Mouse (Mus musculus): Measurements from ENCODE around the gene Nfatc2ip. TPM values are rescaled to one million over a fixed set of nuclear protein-coding genes. Genes with fewer than 3 reads are reported as not detected.
A peak's percentile ranks its signal among the peaks of the same experiment; 100 is the strongest.
"Not testable (repeated sequence)": the region's sequence is repeated elsewhere in the genome, so short reads cannot be mapped to it uniquely, and the experiment has no call there.

Nfatc2ip gene
- polyA plus RNA-seq, 1 experiment from 2014 or later, result 2.0 TPM

DNA sequence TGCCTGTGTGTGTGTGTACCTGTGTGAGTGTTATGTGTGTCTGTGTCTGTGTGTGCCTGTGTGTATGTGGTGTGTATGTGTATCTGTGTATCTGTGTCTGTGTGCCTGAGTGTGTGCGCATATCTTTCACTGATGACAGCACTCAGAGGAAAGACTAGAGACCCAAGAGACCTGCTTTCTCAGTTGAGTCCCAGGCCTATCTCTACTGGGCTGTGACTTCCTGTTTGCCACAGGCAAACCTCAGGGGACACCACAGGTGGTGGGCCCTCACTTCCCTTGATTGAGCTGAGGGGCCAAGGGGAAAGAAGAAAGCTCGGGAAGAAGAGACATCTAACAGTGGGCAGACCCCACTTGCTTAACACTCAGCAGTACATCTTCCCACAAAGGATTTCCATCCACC, 20.1 kb upstream of the Nfatc2ip start:
- WGBS, result 55% methylated on average over 2 of the region's 2 CpGs
- no peaks in the 10 kb centered on the region for H3K4me1 ChIP-seq (replicated peaks; ENCODE audit: insufficient read depth, low read length)

DNA sequence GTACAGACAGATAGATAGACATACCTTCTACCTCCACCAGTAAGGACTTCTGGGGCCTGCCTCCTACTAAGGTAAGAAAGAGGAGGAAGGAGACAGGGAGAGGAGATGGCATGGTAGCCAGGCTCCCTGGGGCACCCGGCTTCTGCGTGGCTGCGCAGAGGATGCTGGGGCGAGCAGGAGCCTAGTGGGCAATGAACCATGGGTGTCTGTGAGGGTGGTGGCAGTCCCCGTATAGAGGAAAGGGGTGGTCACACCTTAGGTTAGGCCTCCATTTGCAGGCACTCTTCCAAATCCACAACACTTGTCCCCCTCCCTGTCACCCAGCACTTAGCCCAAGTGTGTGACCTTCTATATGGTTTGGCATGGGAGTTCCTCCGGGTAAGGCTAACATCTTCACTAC, 18.2 kb upstream of the Nfatc2ip start, which contains the start of gene Cd19:
Gene Cd19, minus strand, starts transcription at position 165 of the 400 bp plus-strand sequence.
- Histone ChIP-seq H3K9ac (ENCODE audit: low read depth, low read length) (no peak within 1 kb of the TSS), H3K27ac (no peak within 1 kb of the TSS), H3K36me3 (ENCODE audit: insufficient read depth, low read length) (no peaks in the 10 kb centered on the region), H3K27me3 (ENCODE audit: insufficient read depth, low read length) (no peaks in the 10 kb centered on the region), H3K9me3 (replicated peaks; ENCODE audit: low read length) (no peaks in the 10 kb centered on the region), H3K4me1 (replicated peaks; ENCODE audit: insufficient read depth, low read length) (no peaks in the 10 kb centered on the region), H3K4me2 (ENCODE audit: low read length) (no peak within 1 kb of the TSS), H3K4me3 (replicated peaks; ENCODE audit: low read depth, low read length) (no peak within 1 kb of the TSS)
- ATAC-seq (replicated peaks; ENCODE audit: low FRiP score, low read depth), result no peak
- TF ChIP-seq CTCF (IDR thresholded peaks at IDR 0.05; ENCODE audit: low read depth), result no peak
- no peak for DNase-seq (ENCODE audit: low spot score)
- 81% methylated on average over 6 of the region's 6 CpGs for WGBS

More for the DNA sequence above, 20.1 kb upstream of the Nfatc2ip start:
- no peak overlapping the region for H3K4me2 ChIP-seq (ENCODE audit: low read length)
- DNase-seq (ENCODE audit: low spot score), result no peak
- no peaks in the 10 kb centered on the region for H3K9me3 ChIP-seq (replicated peaks; ENCODE audit: low read length)
- ATAC-seq (replicated peaks; ENCODE audit: low FRiP score, low read depth), result no peak
- H3K9ac ChIP-seq (ENCODE audit: low read depth, low read length), result no peak overlapping the region
- no peak overlapping the region for H3K27ac ChIP-seq
- H3K27me3 ChIP-seq (ENCODE audit: insufficient read depth, low read length), result no peaks in the 10 kb centered on the region
- no peak overlapping the region for H3K4me3 ChIP-seq (replicated peaks; ENCODE audit: low read depth, low read length)
- TF ChIP-seq CTCF (IDR thresholded peaks at IDR 0.05; ENCODE audit: low read depth), result no peak
- H3K36me3 ChIP-seq (ENCODE audit: insufficient read depth, low read length), result no peaks in the 10 kb centered on the region

DNA sequence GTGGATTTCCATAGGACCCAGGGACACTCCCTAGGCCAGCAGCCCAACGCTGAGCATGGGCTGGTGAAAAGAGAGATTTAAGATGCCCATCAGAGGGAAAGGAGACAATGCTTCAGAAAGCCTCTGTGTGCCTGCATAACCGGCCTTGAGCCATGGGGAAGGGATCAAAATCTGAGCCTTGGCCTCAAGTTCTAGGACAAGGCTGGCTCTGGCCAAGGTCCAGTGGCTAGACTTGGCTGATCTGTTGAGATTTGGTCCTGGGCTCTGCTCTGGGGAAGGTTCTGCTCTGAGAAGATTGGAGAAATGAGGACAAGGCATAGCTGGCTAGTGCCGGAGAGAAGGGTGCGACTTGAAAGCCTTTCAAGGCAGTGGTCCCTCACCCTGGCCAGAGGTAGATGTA, 14.5 kb upstream of the Nfatc2ip start:
- H3K9me3 ChIP-seq (replicated peaks; ENCODE audit: low read length), result no peaks in the 10 kb centered on the region
- WGBS, result 90% methylated on average over 4 of the region's 4 CpGs
- H3K36me3 ChIP-seq (ENCODE audit: insufficient read depth, low read length), result no peaks in the 10 kb centered on the region
- H3K27me3 ChIP-seq (ENCODE audit: insufficient read depth, low read length), result no peaks in the 10 kb centered on the region
- H3K4me1 ChIP-seq (replicated peaks; ENCODE audit: insufficient read depth, low read length), result no peaks in the 10 kb centered on the region
- H3K9ac ChIP-seq (ENCODE audit: low read depth, low read length), result no peak overlapping the region
- no peak overlapping the region for H3K4me3 ChIP-seq (replicated peaks; ENCODE audit: low read depth, low read length)
- no peak for DNase-seq (ENCODE audit: low spot score)
- TF ChIP-seq CTCF (IDR thresholded peaks at IDR 0.05; ENCODE audit: low read depth), result no peak
- ATAC-seq (replicated peaks; ENCODE audit: low FRiP score, low read depth), result no peak
- no peak overlapping the region for H3K27ac ChIP-seq
- H3K4me2 ChIP-seq (ENCODE audit: low read length), result no peak overlapping the region

DNA sequence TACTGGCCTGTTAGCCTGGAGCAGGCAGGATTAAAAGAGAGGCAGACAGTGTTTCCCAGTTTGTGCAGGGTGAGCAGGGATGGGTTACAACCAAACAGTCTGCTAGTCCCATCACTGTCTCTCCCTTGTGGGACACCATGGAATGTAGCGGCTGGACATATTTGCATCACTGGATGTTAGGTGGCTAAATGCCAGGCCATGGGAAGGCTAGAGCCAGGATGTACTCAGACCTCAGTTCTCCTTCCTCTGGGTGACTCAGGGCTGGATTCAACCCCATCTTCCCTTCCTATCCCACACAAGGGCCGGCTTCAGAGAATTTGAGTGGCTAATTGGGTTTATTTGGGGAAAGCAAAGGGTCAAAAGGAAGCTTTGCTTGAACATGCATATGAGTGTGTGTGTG, 12.1 kb upstream of the Nfatc2ip start:
- no peak for TF ChIP-seq CTCF (IDR thresholded peaks at IDR 0.05; ENCODE audit: low read depth)
- Histone ChIP-seq H3K4me3 (replicated peaks; ENCODE audit: low read depth, low read length) (no peak overlapping the region), H3K4me2 (ENCODE audit: low read length) (no peak overlapping the region), H3K36me3 (ENCODE audit: insufficient read depth, low read length) (no peaks in the 10 kb centered on the region), H3K27ac (no peak overlapping the region), H3K9ac (ENCODE audit: low read depth, low read length) (no peak overlapping the region), H3K4me1 (replicated peaks; ENCODE audit: insufficient read depth, low read length) (no peaks in the 10 kb centered on the region), H3K9me3 (replicated peaks; ENCODE audit: low read length) (no peaks in the 10 kb centered on the region), H3K27me3 (ENCODE audit: insufficient read depth, low read length) (no peaks in the 10 kb centered on the region)
- ATAC-seq (replicated peaks; ENCODE audit: low FRiP score, low read depth), result no peak
- 64% methylated on average over 2 of the region's 2 CpGs for WGBS
- DNase-seq (ENCODE audit: low spot score), result peak; percentile 16

DNA sequence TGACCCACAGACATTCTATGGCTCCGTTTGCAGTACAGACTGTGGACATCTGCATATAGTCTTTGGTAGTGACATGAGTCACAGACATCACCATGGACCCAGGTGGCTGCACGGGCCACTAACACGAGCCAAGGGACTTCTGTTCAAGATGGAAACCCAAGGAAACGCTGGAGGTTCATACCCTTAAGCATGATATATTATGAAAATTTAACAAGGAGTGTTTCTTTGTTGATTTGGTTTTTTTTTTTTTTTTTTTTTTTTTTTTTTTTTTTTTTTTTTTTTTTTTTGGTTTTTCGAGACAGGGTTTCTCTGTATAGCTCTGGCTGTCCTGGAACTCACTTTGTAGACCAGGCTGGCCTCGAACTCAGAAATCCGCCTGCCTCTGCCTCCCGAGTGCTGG, 6.0 kb upstream of the Nfatc2ip start:
- H3K9me3 ChIP-seq (replicated peaks; ENCODE audit: low read length); DNase-seq (ENCODE audit: low spot score); H3K9ac ChIP-seq (ENCODE audit: low read depth, low read length); H3K27ac ChIP-seq; H3K27me3 ChIP-seq (ENCODE audit: insufficient read depth, low read length); H3K4me1 ChIP-seq (replicated peaks; ENCODE audit: insufficient read depth, low read length); H3K36me3 ChIP-seq (ENCODE audit: insufficient read depth, low read length); H3K4me2 ChIP-seq (ENCODE audit: low read length); H3K4me3 ChIP-seq (replicated peaks; ENCODE audit: low read depth, low read length); ATAC-seq (replicated peaks; ENCODE audit: low FRiP score, low read depth): not testable (repeated sequence)
- 74% methylated on average over 8 of the region's 8 CpGs for WGBS

DNA sequence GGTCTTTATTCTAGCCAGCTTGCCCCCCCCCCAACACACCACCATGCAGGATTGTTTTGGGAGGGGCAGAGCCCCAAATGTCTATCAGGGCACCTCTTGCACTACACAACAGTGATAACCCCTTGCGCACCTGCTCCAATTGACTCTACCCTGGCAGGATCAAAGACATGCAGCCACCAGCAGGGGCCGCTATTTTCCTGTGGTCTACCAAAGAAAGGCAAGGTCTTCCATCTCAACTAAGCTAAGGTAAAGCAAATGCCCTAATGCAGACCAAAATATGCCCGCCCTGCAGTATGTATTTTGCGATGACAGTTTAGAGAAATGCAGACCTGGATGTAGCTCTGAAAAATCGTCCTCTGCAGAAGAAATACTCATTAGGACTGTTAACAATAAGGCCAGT, 3.0 kb upstream of the Nfatc2ip start:
- DNase-seq (ENCODE audit: low spot score) (peak; percentile 88), ATAC-seq (replicated peaks; ENCODE audit: low FRiP score, low read depth) (no peak)
- WGBS, result 7% methylated on average over 5 of the region's 5 CpGs
- Histone ChIP-seq H3K4me2 (ENCODE audit: low read length) (no peak overlapping the region), H3K4me3 (replicated peaks; ENCODE audit: low read depth, low read length) (no peak overlapping the region), H3K27me3 (ENCODE audit: insufficient read depth, low read length) (no peaks in the 10 kb centered on the region), H3K9me3 (replicated peaks; ENCODE audit: low read length) (no peaks in the 10 kb centered on the region), H3K9ac (ENCODE audit: low read depth, low read length) (no peak overlapping the region), H3K27ac (no peak overlapping the region), H3K4me1 (replicated peaks; ENCODE audit: insufficient read depth, low read length) (no peaks in the 10 kb centered on the region), H3K36me3 (ENCODE audit: insufficient read depth, low read length) (no peaks in the 10 kb centered on the region)
- TF ChIP-seq CTCF (IDR thresholded peaks at IDR 0.05; ENCODE audit: low read depth), result peak; percentile 91

DNA sequence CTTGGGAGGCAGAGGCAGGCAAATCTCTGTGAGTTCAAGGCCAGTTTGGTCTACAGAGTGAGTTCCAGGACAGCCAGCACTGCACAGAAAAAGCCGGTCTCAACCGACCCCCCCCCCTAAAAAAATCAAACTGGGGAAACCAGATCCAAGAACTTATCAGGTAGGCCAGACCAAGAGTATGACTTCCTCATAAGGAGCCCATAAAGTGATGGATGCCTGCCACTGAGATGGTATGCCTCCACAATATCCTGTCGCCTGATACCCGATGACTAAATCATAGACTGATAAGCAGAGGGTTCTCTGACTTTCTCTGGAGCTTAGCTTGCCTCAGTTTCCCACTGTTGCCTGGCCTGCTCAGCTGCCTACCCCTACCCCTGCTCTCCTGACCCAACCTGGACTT, 1.3 kb upstream of the Nfatc2ip start:
- Histone ChIP-seq H3K4me1 (replicated peaks; ENCODE audit: insufficient read depth, low read length) (no peaks in the 10 kb centered on the region), H3K36me3 (ENCODE audit: insufficient read depth, low read length) (no peaks in the 10 kb centered on the region), H3K4me3 (replicated peaks; ENCODE audit: low read depth, low read length) (no peak overlapping the region), H3K4me2 (ENCODE audit: low read length) (no peak overlapping the region), H3K9ac (ENCODE audit: low read depth, low read length) (no peak overlapping the region), H3K27ac (no peak overlapping the region), H3K9me3 (replicated peaks; ENCODE audit: low read length) (no peaks in the 10 kb centered on the region), H3K27me3 (ENCODE audit: insufficient read depth, low read length) (no peaks in the 10 kb centered on the region)
- TF ChIP-seq CTCF (IDR thresholded peaks at IDR 0.05; ENCODE audit: low read depth), result no peak
- ATAC-seq (replicated peaks; ENCODE audit: low FRiP score, low read depth) (no peak), DNase-seq (ENCODE audit: low spot score) (no peak)
- 92% methylated on average over 4 of the region's 4 CpGs for WGBS

Data from kidney, postnatal 0 days (tissue).